Mouse (Mus musculus) monocyte, adult 5-6 weeks (primary cell): ENCODE data around the gene Tax1bp1. TPM values are rescaled to one million over a fixed set of nuclear protein-coding genes. Genes with fewer than 3 reads are reported as not detected.
"Not testable (repeated sequence)": the region's sequence is repeated elsewhere in the genome, so short reads cannot be mapped to it uniquely, and the experiment has no call there.

ENCODE experiments used
- ATAC-seq: fragments of 153-309, 156-312 bp; replicated peaks from 2 replicates; pipeline ENCODE4 v1.8.0; 2017; ENCODE audit warnings: mild to moderate bottlenecking; ENCODE audit not compliant: low TSS enrichment, insufficient number of reproducible peaks, severe bottlenecking, poor library complexity, low FRiP score
- total RNA-seq: library from RNA; stranded (forward); fragments of 200-1000, 200-491, 200-594 nt; gene quantifications from 3 replicates; pipeline ENCODE4 v1.2.3, GENCODE M21; 2017

Tax1bp1 gene
- 415 to 528 TPM (median 519 TPM) in 3 replicates for total RNA-seq

GRCm38 (mm10) chr6:52713104-52713896 lies at the start of gene Tax1bp1:
Tax1bp1 (plus strand) TSS chr6:52713729.
- peak; percentile 95 for ATAC-seq

- ATAC-seq, result no peak
These were observed 45.9 kb upstream of the Tax1bp1 start for GRCm38 (mm10) chr6:52667641-52668040.

- not testable (repeated sequence) for ATAC-seq
These were observed 43.7 kb upstream of the Tax1bp1 start for GRCm38 (mm10) chr6:52669878-52670277.

- no peak for ATAC-seq
These were observed 41.7 kb upstream of the Tax1bp1 start for GRCm38 (mm10) chr6:52671791-52672190.

GRCm38 (mm10) chr6:52672539-52672938 lies 41.0 kb upstream of the Tax1bp1 start:
- ATAC-seq, result peak; percentile 76

GRCm38 (mm10) chr6:52673706-52674105 lies 39.8 kb upstream of the Tax1bp1 start:
- no peak for ATAC-seq

- ATAC-seq, result no peak
These were observed 39.0 kb upstream of the Tax1bp1 start for GRCm38 (mm10) chr6:52674541-52674940.

GRCm38 (mm10) chr6:52675222-52675921 lies 38.2 kb upstream of the Tax1bp1 start:
- no peak for ATAC-seq

- not testable (repeated sequence) for ATAC-seq
These were observed 36.0 kb upstream of the Tax1bp1 start for GRCm38 (mm10) chr6:52677534-52677933.

GRCm38 (mm10) chr6:52679565-52679964 lies 34.0 kb upstream of the Tax1bp1 start:
- no peak for ATAC-seq

- ATAC-seq, result no peak
These were observed 33.0 kb upstream of the Tax1bp1 start for GRCm38 (mm10) chr6:52680458-52681032.

GRCm38 (mm10) chr6:52681847-52682485 lies 31.6 kb upstream of the Tax1bp1 start:
- no peak for ATAC-seq

- ATAC-seq, result no peak
These were observed 30.9 kb upstream of the Tax1bp1 start for GRCm38 (mm10) chr6:52682607-52683006.

GRCm38 (mm10) chr6:52686901-52687500 lies 26.5 kb upstream of the Tax1bp1 start:
- ATAC-seq, result no peak

GRCm38 (mm10) chr6:52690365-52690764 lies 23.2 kb upstream of the Tax1bp1 start:
- ATAC-seq, result no peak

GRCm38 (mm10) chr6:52691800-52692199 lies 21.7 kb upstream of the Tax1bp1 start:
- no peak for ATAC-seq

- no peak for ATAC-seq
These were observed 21.0 kb upstream of the Tax1bp1 start for GRCm38 (mm10) chr6:52692451-52693063.

- no peak; the same call in 1 of the 2 replicates for ATAC-seq
These were observed 15.5 kb upstream of the Tax1bp1 start for GRCm38 (mm10) chr6:52697964-52698535.
